Mouse (Mus musculus): ENCODE measurements around the gene Cldn10.

Gene Cldn10

GRCm38 (mm10) chr14:118829331-118830095 lies 41.8 kb downstream of the Cldn10 start:
- peak; percentile 31 for DNase-seq

GRCm38 (mm10) chr14:118831597-118831996 lies 43.9 kb downstream of the Cldn10 start:
- DNase-seq, result no peak

GRCm38 (mm10) chr14:118833241-118833640 lies 45.5 kb downstream of the Cldn10 start:
- no peak for DNase-seq

- DNase-seq, result no peak
These were observed 46.6 kb downstream of the Cldn10 start for GRCm38 (mm10) chr14:118834313-118834712.

- no peak for DNase-seq
These were observed 48.4 kb downstream of the Cldn10 start for GRCm38 (mm10) chr14:118836145-118836544.

GRCm38 (mm10) chr14:118836754-118837153 lies 49.0 kb downstream of the Cldn10 start:
- no peak for DNase-seq

GRCm38 (mm10) chr14:118838556-118839120 lies 50.9 kb downstream of the Cldn10 start:
- no peak for DNase-seq

- DNase-seq, result no peak
These were observed 51.7 kb downstream of the Cldn10 start for GRCm38 (mm10) chr14:118839416-118839815.

GRCm38 (mm10) chr14:118840027-118840426 lies 52.3 kb downstream of the Cldn10 start:
- no peak for DNase-seq

GRCm38 (mm10) chr14:118842353-118842752 lies 54.6 kb downstream of the Cldn10 start:
- DNase-seq, result no peak

- DNase-seq, result no peak
These were observed 59.1 kb downstream of the Cldn10 start for GRCm38 (mm10) chr14:118846834-118847233.

GRCm38 (mm10) chr14:118848171-118848570 lies 60.5 kb downstream of the Cldn10 start:
- no peak for DNase-seq

GRCm38 (mm10) chr14:118850011-118850695 lies 62.4 kb downstream of the Cldn10 start:
- DNase-seq, result no peak

GRCm38 (mm10) chr14:118850696-118851035 lies 63.0 kb downstream of the Cldn10 start:
- DNase-seq, result no peak

GRCm38 (mm10) chr14:118851496-118852107 lies 63.9 kb downstream of the Cldn10 start:
- DNase-seq, result no peak

GRCm38 (mm10) chr14:118854371-118855114 lies 66.8 kb downstream of the Cldn10 start:
- peak; percentile 41 for DNase-seq

- no peak for DNase-seq
These were observed 67.6 kb downstream of the Cldn10 start for GRCm38 (mm10) chr14:118855141-118855800.

- no peak for DNase-seq
These were observed 68.9 kb downstream of the Cldn10 start for GRCm38 (mm10) chr14:118856563-118856962.

GRCm38 (mm10) chr14:118858318-118858717 lies 70.6 kb downstream of the Cldn10 start:
- no peak for DNase-seq

- no peak for DNase-seq
These were observed 74.5 kb downstream of the Cldn10 start for GRCm38 (mm10) chr14:118862253-118862652.

GRCm38 (mm10) chr14:118864905-118865304 lies 77.2 kb downstream of the Cldn10 start:
- DNase-seq, result no peak

Measured in right cerebral cortex, postnatal 14 days (tissue).